Mouse (Mus musculus): ENCODE measurements around the gene Bap1.

Gene Bap1

DNA sequence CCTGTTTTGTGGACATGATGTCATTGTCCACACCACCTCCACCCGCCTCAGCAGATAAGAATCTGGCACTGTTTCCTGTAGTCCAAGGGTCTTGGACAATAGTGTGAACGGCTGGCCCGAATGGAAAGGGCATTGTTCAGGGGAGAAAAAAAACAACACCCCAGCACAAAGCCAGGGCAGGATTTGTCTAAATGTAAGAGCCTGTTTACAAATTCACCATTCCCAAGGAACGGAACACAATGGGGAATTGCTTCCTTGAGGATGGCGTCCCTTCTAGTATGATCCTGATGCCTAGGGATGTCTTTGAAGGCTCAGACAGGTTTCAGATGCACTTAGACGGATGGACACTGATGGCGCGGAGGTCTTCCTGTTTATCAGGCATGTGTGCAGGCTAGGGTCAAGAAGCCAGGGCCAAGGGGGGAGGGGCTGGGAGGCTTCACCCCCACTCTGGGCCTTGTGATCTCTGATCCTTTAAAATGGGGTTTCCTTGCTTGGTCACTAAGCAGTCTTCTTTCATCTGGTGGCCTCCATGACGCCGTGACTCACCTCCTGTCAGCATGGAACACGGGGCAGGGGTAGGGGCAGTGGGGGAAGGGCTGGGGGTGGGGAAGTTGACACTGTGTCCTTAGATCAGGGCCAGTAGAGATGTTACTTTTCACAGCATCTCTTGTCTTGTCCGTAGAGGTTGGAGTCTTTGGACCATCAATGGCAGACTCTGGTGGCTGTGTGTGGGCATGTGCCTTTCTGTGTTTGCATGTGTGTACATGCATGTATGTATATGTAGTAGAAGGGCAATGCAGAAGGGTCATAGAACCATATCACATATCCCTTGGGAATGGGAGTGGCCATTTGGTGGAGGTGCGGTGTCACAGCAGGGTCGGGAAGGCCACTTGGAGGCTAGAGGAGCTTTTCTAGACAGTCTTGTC lies 17.9 kb upstream of the Bap1 start:
- no peak for ATAC-seq (ENCODE audit: low TSS enrichment)

DNA sequence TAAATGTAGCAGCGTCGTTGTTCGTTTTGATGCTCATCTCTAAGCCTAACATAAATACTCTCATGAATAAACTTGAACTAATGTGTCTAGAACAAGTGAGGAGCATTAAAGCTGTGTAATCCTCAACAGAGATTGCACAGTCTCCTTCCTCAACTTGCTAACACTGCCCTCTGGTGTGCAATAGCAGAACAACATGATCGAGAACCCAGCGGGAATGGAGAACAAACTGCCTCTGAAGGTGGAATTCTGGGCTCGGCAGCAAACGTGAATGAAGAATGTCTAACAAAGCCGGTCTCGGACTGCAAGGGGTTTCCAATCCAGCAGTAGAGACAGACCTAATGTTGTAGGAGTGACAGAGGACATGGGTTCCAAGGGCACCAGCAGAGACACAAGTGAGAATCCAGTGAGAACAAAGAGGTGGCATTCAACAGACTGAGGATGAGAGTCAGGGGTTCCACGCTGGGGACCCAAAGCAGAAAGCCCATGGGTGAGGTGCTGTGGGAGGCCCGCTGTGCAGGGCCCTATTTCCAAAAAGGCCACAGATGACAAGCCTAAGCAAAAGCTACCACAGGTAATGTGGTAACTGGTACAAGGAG lies 17.2 kb upstream of the Bap1 start:
- peak; percentile 93 for ATAC-seq (ENCODE audit: low TSS enrichment)

DNA sequence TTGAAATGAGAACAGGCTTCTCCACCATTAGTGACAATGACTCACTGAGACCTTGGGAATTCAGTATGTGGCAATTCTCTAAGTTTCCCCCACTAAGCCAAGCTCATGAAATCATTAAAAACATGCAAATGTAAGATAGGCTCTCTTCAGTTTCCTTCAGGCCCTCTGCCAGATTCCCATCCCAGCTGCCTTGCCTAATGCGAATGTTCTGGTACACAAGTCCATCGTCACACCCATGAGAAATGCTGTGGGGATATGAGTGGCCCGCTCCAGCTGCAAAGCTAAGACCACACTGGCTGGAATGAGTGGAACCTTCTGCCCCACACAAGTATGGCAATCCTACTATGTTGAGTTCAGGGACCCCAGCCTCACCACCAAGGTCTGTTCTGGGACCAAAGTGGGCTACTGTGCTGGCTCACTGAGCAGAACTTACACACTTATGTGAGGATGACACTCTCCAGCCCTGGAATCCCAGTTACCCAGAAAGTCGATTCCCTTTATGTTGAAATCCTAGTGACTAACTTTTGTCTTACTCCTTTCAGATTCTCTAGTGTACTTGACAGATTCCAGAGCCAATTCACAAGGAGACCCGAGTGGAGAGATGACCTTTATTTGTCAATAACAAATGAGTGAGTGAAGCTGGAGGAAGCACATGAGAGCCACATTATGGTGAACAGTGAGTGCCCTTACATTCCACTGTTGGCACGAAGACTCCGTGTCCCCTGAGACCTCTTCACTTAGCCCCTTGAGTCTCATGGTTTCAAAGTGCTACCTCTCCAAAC lies 14.0 kb upstream of the Bap1 start:
- ATAC-seq (ENCODE audit: low TSS enrichment) = no peak

DNA sequence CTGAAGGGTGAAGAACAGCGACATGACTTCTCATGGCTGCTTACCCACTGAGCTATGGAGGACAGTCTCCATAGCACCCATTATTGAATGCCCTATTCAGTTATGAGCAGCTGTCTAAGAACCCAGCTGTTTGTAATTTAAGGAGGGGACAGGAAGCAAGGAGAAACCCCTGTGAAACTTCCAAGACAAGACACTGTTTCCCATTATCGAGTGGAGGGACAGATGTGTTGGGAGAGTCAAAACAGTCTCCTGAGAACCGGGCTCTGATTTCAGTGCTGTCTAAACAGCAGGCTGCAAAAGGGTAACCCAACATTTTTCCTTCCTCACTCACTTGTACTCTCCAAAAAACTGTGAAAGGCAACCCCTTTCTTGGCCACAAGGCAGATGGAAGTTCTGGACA lies 10.7 kb upstream of the Bap1 start:
- no peak for ATAC-seq (ENCODE audit: low TSS enrichment)

DNA sequence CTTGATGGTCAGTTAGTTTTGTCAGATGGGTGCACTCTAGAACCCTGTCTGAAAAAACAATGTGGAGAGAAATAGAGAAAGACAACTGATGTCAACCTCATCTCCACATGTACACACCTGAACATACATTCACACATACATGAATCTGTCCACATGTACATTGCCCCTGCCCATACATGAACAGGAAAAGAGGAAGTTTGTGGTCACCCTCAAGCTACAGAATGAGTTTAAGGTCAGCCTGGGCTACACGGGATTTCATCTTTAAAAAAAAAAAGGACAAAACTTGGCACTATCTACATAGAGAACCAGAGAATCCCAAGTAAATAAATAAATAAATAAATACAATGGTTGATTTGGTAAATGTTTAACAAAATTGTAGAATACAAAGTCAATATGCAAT lies 6.5 kb upstream of the Bap1 start:
- ATAC-seq (ENCODE audit: low TSS enrichment) = no peak

DNA sequence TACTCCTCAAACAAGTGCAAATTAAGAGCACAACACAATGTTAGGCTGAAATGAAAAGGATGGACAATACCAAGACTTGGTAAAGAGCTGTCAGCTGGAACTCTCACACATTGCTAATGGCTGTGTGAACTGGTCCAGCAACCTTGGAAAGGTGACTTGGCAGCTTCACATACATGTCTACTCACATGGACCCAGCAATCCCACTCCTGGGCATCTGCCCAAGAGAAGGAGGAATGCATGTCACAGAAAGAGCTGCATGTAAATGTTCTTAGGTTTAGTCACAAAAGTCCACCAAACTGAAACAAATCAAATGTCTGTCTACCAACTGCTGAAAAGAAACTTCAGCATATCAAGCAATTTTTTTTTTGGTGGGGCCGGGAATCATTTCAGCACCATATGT lies 5.3 kb upstream of the Bap1 start:
- no peak for ATAC-seq (ENCODE audit: low TSS enrichment)

DNA sequence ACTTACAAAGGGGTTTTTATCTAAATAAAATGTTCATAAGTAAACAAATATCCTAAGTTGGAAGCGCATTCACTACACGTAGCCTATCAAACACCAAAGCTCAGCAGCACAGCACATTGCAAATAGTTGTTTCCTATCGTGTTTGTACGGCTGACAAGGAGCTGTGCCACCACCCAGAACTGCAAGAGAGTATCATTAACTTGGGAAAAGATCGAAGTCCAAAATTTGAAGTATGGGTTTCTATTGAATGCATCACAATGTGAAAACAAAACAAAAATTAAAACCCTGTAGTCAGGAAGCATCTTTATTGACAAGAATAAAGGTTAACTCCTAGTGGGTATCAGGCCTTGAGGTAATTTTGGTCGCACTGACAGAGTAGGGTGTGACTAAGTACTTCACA lies 2.9 kb upstream of the Bap1 start:
- ATAC-seq (ENCODE audit: low TSS enrichment) = no peak

DNA sequence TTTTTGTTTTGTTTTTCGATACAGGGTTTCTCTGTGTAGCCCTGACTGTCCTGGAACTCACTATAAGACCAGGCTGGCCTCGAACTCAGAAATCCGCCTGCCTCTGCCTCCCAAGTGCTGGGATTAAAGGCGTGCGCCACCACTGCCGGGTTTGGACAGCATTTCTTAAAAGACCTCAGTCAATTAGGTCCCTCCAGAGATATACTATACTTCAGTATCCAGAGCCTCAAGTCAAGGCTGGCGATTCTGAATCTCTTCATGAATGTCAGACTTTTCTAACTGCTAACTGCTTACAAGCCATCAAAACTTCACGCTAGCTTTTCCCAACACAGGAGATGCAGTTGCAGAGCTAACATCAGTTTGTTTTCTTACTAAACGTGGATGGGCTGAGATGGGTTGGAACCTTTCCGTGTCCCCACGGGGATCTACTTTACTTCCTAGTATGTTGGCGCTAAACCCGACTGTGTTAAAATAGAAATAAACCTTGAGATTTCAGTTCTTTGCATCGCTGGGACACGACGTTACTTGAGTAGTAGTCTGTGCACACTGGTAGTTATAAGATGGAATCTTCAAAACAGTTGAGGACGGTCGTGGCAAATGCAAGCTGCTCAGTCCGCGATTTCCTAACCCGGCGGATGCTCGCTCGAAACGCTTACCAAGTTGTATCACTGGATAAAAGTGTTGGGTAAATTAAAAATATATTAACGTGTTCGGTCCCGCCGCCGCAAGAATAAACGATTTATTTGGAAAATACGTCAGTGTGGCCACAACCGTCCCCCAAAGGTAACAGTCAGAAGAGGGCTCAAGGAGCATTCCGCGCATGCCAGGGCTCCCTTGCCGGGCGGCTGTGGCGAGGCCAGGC lies 797 bp upstream of the Bap1 start:
- ATAC-seq (ENCODE audit: low TSS enrichment) = peak; percentile 82; the same call in 1 of the 2 replicates

DNA sequence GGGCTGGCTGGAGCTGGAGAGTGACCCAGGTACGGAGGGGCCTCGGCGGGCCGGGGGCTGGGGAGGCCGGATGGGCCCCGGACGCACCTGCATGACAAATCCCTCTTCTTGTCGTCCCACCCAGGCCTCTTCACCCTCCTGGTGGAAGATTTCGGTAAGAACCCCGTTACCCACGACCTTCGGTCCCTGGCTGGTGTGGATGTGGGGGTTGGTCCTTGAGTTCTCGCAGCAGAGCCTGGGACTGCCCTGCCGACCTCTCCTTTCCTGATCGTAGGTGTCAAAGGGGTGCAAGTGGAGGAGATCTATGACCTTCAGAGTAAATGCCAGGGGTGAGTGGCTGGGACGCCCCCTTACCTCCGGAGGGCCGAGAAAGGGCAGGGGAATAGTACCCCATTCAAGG lies 376 bp downstream of the Bap1 start:
- 0 out of 2 replicates have a peak, but pooled peaks have one; percentile 25 for ATAC-seq (ENCODE audit: low TSS enrichment)

DNA sequence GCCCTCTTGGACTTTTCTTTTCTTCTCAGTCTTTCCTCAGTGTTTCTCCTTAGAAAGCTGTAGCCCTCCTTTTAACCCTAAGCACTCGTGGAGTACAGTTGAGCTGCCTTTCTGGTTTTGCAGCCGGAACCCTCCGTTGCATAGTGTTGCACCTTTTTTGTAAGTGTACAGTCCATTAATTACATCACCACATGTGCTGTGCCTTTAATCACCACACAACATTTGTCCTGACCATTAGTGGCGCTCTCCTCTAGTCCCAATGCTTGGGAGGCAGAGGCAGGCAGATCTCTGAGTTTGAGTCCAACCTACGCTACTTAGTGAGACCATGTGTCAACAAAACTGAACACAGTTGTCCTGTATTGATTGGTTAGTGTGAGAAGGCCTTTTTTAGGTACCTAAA lies 841 bp downstream of the Bap1 start:
- ATAC-seq (ENCODE audit: low TSS enrichment) = no peak

DNA sequence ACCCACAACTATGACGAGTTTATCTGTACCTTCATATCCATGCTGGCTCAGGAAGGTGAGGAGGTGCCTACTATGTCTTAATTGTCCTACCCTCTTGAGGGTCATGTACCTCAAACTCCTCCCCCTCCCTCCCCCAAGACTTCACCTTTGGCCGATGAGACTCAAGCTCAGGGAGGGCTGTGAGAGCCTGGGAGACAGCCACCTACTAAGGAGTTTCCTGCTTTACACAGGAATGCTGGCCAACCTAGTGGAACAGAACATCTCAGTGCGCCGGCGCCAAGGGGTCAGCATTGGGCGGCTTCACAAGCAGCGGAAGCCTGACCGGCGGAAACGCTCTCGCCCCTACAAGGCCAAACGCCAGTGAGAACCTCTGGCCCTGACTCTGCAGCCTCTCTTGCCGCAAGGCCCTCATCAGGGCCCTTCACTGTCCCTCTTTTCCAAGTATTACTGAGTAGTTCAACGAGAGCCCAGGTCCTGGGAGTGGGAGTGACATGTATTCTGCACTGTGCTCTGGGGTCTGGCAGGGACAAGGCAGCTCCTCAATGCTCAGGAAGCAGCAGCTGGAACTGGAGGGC lies 7.3 kb downstream of the Bap1 start:
- no peak for ATAC-seq (ENCODE audit: low TSS enrichment)

DNA sequence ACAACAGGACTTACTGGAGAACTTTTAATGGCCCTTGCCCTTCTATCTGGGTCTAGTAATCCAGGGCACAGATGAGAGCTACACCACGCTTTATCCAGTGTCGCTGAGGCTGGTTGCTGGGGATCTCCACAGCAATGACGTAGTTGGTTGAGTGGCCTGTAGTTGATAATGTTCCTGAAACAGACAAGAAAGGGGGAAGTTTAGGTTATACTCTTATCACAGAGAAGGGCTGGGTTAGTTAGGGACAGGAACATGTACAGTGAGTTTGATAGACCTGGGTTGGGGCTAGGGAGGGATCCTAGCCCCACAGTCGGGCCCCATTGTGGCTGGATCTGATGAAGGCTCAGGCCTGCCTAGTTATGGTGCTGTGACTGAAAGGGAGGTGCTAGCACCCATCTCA lies 9.1 kb downstream of the Bap1 start:
- no peak for ATAC-seq (ENCODE audit: low TSS enrichment)

DNA sequence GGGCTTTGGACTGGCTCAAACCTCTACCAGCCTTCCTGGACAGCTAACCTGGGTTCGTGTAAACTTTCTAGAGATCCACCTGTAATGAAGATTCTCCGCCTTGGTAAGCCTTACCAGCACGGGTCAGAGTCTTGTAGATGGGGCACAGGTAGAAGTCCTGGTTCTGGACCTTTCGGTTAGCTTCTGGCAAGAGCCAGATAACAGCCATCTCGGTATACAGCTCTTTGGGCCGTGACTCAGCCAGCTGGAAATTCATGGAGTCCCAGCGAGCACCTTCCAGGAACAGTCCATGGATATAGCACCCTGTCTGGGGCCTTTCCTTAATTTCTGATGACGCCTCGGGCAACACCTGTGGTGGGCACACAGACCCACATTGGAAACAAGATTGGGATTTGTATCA lies 9.7 kb downstream of the Bap1 start:
- ATAC-seq (ENCODE audit: low TSS enrichment) = no peak

DNA sequence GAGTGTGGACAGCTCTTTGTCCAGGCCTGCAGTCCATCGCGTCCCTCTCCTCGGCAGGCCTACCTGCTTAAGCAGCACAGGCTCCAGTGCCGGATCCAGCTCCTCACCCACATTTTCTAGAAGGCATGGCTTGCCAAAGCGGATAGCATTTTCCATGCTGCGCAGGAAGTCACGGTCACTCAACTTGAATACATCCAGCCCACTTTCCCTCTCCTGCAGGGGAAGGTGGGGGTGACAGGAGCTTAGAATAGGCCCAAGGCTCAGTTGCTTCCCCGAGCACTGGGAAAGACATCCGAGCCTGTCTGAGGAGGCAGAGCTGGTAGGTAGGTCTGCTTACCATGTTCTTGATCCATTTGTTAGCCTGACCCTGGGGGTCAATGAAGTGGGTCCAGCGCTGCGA lies 16.4 kb downstream of the Bap1 start:
- ATAC-seq (ENCODE audit: low TSS enrichment) = peak; percentile 44

DNA sequence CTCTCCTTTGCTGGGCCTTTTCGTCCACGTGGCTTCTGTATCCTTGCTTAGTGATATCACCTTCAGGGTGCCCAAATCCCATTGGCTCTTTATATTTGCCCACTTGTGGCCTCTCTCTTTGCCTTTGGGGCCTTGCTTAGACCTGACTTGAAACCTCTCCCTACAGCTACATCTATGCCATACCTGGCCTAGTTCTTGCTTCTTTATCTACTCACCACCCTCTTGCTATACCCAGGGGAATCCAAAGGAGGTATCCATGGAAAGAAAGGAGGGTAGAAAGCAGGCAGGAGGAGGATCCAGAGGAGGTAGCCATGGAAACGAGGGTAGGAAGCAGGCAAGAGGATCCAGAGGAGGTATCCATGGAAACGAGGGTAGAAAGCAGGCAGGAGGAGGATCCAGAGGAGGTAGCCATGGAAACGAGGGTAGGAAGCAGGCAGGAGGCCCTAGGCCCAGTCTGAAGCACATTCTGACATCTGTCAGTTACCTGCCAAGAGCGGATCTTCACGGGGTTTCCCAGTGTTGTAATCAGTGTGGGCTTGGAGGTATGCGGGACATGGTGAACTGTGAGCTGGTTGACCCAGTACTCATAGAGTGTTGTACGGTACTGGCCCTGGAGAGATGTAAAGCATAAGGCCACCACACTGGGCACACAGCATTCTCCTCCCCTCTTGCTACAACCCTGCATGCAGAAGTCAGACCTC lies 17.2 kb downstream of the Bap1 start:
- peak; percentile 94 for ATAC-seq (ENCODE audit: low TSS enrichment)

DNA sequence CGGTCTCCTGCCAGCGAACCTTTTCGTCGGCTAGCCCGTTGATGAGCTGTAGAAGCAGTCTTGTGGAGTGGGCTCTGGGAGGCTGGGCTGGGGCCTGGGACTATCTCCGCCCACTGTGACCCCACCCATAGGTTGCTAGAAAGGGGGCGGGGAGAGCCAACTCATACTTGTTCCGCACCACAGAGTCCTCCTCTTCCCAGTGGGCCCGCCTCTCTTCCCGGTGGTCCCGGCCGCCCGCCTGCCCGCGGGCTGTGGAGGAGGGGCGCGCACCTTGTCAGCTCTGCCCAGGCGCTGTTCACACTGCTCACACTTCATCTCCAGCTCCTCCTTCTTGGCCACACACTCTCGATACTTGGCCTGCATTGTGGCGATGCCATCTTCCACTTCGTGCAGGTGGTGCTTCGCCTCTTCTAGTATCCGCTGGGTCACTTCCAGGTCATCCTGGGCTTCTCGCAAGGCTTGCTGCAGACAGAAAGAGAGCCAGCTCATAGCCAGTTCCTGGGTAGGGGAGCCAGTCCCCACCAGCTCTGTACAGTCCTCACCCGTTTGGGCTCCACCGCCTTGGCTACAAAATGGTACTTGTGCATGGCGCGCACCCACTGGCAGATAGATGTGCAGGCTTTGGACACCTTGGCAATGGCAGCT lies 18.3 kb downstream of the Bap1 start:
- ATAC-seq (ENCODE audit: low TSS enrichment) = no peak

DNA sequence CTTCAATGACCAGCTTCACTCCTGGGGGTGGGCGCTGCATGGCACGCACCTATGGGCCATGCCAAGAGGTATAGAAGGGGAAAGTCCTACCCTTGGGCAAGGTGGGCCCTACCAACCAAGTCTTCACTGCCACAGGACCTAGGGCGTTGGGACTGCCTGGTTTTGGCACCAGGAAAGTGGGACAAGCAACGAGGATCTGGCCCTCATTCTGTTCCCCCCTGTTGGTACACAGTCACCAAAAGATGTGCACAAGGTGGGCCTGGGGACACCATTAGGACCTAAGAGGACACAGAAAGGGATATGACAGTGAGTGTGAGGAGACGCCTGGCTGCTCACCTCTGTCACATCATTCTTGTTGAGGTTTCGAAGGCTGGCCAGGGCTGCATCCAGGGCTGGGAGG lies 19.9 kb downstream of the Bap1 start:
- ATAC-seq (ENCODE audit: low TSS enrichment) = no peak

DNA sequence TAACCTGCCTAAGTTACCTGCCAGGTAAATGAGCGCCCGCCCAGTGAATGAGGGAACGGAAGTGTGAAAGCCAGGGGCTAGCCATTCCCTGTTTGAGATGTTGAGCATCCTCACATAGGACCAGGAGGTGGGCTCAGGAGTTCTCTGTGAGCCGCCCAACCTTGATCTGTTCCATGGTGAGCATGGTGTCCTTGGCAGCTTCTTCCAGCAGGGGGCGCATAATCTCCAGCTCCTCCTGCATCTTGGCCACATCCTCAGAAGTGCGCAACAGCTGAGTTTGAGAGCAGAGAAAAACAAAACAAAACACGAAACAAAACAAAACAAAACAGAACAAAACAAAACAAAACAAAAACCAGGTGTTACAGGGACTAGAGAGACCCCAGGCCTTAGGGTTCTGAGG lies 20.9 kb downstream of the Bap1 start:
- 0 out of 2 replicates have a peak, but pooled peaks have one; percentile 22 for ATAC-seq (ENCODE audit: low TSS enrichment)

DNA sequence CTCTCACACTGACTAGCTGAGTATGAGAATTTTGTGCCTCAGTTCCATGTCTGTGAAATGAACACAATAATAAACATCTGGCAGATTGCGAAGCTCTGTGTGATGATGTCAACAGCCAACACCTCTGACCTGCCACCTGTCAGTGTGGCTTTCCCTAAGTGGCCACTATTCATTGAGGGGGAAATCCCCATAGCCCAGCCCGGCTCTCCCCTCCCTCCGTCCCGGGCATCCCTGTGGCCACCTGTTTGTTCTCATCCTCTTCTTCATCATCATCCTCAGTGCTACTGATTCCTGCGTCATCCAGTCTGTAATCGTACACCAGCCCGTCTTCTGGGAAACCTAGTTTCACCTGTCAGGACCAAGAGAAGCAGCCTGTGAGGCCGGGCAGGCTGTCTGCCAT lies 34.5 kb downstream of the Bap1 start:
- ATAC-seq (ENCODE audit: low TSS enrichment) = no peak
